Mouse (Mus musculus) embryonic fibroblast, embryonic 13.5 days (primary cell): Measurements from ENCODE around the gene Dip2c.

Experiments
- CTCF ChIP-seq: IDR thresholded peaks from 2 replicates; pipeline ENCODE4 v1.5.1; 2011; ENCODE audit warnings: mild to moderate bottlenecking, control low read depth, low read length, moderate library complexity, borderline replicate concordance; ENCODE audit not compliant: insufficient read depth
- POLR2A ChIP-seq: IDR thresholded peaks from 2 replicates; pipeline ENCODE4 v1.6.1; 2011; ENCODE audit warnings: low read depth, mild to moderate bottlenecking, control low read depth, low read length, moderate library complexity

DNA sequence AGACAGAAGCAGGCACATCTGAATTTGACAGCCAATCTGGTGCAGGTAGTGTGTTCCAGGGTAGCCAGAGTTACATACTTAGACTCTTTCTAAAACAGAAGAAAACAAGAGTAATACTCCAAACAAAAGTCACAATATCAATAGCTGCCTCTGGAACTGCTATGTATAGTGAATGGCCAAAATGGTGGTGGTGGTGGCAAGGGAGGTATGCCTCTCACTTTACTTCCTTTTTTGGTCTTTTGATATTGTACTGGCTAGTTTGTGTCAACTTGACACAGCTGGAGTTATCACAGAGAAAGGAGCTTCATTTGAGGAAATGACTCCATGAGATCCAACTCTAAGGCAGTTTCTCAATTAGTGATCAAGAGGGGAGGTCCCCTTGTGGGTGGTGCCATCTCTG, 148.1 kb downstream of the Dip2c start:
- TF ChIP-seq POLR2A (no peak), CTCF (no peak)
